Mouse (Mus musculus) lung, postnatal 0 days (tissue): ENCODE results near the gene S1pr1.

Experiments
- CTCF ChIP-seq: IDR thresholded peaks from 2 replicates; pipeline ENCODE4 v1.5.1; 2016; ENCODE audit warnings: antibody characterized with exemption, mild to moderate bottlenecking
- EP300 ChIP-seq: IDR thresholded peaks from 2 replicates; pipeline ENCODE4 v1.6.1; 2016; ENCODE audit warnings: antibody characterized with exemption, mild to moderate bottlenecking, control low read depth

- TF ChIP-seq CTCF (no peak), EP300 (no peak)
Observed at GRCm38 (mm10) chr3:115718886-115719285, 4.0 kb upstream of the S1pr1 start.
